Mouse (Mus musculus): ENCODE measurements at regions not wholly inside any gene's neighbourhood (a gene's known extent, or its start where the extent isn't known, plus 50 kb on each side); places are given as distances from the start of the nearest gene placed in this dataset.
A peak's percentile ranks its signal among the peaks of the same experiment; 100 is the strongest.

DNA sequence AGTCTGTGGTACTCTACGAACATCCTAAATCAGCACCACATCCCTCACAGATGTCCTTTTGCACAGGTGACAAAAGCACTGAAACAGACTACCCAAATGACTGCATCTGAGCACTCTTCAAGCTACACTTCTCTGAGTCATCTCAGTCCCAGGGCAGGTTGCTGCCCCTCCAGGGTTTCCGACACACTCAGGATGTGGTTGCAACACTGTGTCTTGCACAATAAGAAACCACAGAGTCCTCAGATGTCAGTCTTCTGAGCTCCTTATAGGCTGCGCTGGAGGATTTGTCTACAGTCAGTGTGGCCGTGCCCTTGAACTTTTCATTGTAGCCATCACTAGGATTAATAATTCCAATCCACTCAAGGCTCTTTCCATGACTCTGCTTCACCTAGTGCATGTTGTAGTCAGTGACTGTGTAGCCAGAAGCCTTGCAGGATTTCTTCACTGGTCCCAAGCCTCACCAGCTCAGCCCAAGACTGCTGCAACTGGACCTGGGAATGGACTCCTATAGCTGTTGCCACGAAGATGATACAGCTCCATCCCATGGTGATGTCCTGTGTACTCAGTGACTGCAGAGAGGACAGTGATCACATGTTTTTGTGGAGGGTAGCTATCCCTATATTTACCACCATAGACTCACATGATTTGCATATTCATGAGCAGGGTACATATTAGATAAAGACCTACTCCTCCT lies 1103.3 kb upstream of the Tenm3 start:
- Histone ChIP-seq H3K9me3 (replicated peaks) (no peaks in the 10 kb centered on the region), H3K4me3 (replicated peaks) (no peak overlapping the region), H3K27me3 (replicated peaks) (no peaks in the 10 kb centered on the region), H3K36me3 (no peaks in the 10 kb centered on the region), H3K27ac (replicated peaks) (no peak overlapping the region), H3K4me1 (no peaks in the 10 kb centered on the region), H3K4me2 (no peak overlapping the region), H3K9ac (replicated peaks) (no peak overlapping the region)
- no peak for ATAC-seq (ENCODE audit: low FRiP score)
- 92% methylated on average over 5 of the region's 5 CpGs for WGBS

DNA sequence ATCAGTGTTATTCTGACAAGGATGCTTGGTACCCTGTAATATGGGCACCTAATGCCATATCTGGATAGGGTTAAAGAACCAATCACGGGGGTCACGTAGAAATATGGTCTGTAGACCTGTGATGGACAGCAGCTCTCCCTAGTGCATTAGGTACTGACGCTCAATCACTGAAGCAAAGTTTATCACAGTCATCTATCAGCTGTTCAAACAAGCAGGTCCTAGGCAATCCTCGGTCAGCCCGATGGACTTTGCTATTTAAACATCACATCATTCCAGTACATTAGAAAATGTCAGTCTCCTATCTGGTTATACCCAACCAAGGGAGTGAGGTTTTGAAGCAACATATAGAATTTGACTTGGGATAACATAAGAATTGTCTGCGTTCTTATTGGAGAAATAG lies 1088.4 kb upstream of the Tenm3 start:
- H3K4me2 ChIP-seq = no peak overlapping the region
- no peaks in the 10 kb centered on the region for H3K27me3 ChIP-seq (replicated peaks)
- WGBS = 83% methylated on average over 6 of the region's 6 CpGs
- no peaks in the 10 kb centered on the region for H3K36me3 ChIP-seq
- no peaks in the 10 kb centered on the region for H3K9me3 ChIP-seq (replicated peaks)
- H3K9ac ChIP-seq (replicated peaks) = no peak overlapping the region
- ATAC-seq (ENCODE audit: low FRiP score) = no peak
- no peak overlapping the region for H3K27ac ChIP-seq (replicated peaks)
- no peaks in the 10 kb centered on the region for H3K4me1 ChIP-seq
- no peak overlapping the region for H3K4me3 ChIP-seq (replicated peaks)

DNA sequence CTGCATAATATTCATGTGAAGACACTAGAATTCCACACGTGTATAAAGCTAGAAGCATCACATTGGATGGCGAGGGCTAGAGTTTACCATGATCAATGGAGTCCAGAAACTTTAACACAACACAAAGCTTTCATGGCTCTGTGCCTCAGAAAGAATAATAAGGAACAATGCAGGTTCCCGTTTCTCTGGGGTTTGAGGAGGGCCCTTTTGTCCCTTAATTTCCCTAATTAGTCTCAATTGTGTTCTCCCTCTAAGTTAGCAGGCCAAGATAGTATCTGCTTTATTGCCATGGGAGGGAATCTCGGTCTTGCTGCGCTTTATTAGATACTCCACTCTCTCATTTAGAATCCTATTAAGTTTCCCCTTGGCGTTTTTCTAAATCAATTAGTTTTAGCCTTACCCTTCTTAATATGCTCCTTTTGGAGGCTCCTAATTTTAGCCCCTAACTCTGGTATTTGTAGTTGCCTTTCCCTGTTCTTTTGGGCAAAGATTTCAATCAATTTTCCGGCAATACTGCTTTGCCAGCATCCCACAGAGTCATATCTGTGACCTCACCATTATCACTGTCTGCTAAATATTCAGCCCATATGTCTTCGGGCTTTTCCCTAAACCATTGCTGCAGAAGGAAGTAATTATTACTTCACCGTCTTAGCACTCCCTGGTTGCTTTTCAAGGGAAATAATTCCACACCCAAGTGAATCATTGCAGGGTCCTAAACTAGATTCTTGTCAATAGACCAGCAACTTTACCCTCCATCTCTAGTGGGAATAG lies 1082.8 kb upstream of the Tenm3 start:
- ATAC-seq (ENCODE audit: low FRiP score) = peak; percentile 76
- H3K4me1 ChIP-seq = 0 out of 2 replicates have a peak, but pooled peaks cover 9% of the 10 kb centered on the region
- WGBS = 12% methylated on average over 9 of the region's 9 CpGs

DNA sequence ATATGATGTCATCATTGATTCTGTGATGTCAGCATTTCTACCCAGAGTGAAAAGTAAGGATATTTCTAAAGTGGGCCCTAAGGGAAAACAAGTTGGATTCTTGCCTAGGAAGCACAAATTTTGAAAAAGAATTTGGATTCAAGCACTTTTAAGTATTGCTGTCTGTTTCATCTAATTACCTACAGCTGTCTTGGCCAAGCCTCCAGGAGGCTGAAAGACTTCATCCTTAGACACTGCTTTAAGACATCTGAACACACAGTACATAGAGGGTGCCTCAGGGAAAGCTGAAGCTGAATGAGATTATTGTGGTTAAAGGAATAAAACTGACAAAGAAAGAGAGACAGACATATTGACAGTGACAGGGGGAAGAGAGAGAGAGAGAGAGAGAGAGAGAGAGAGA lies 1061.3 kb upstream of the Tenm3 start:
- ATAC-seq (ENCODE audit: low FRiP score) = no peak
- Histone ChIP-seq H3K27ac (replicated peaks) (no peak overlapping the region), H3K36me3 (no peaks in the 10 kb centered on the region), H3K4me2 (no peak overlapping the region), H3K27me3 (replicated peaks) (no peaks in the 10 kb centered on the region), H3K4me3 (replicated peaks) (no peak overlapping the region), H3K4me1 (peaks cover 7% of the 10 kb centered on the region), H3K9ac (replicated peaks) (no peak overlapping the region), H3K9me3 (replicated peaks) (no peaks in the 10 kb centered on the region)

More for the DNA sequence above, 1082.8 kb upstream of the Tenm3 start:
- Histone ChIP-seq H3K4me3 (replicated peaks) (no peak overlapping the region), H3K27ac (replicated peaks) (peak overlapping the region; percentile 19; the same call in 1 of the 2 replicates), H3K9me3 (replicated peaks) (no peaks in the 10 kb centered on the region), H3K9ac (replicated peaks) (no peak overlapping the region), H3K4me2 (0 out of 2 replicates have a peak overlapping the region, but pooled peaks have one; percentile 20), H3K27me3 (replicated peaks) (no peaks in the 10 kb centered on the region), H3K36me3 (no peaks in the 10 kb centered on the region)

DNA sequence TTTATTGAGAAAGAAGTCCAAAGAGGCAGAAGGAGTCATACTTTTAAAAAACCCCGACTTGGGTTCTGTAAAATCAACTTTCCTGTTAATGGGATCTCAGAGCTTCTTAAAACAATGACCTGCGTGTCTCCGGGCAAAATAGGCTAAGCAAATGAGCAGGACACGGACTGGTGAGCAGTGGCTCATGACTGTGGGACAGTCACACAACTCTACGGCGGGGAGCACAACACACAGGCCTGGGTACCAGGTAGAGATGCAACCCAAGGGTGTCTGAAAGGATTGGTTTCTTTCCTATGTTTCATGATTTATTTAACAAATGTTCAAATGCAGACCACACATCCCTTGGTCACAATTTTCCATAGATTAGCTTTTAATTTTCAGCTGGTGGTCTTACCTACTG lies 1058.3 kb upstream of the Tenm3 start:
- Histone ChIP-seq H3K36me3 (no peaks in the 10 kb centered on the region), H3K4me1 (peaks cover 7% of the 10 kb centered on the region), H3K27me3 (replicated peaks) (no peaks in the 10 kb centered on the region), H3K9me3 (replicated peaks) (no peaks in the 10 kb centered on the region), H3K4me2 (0 out of 2 replicates have a peak overlapping the region, but pooled peaks have one; percentile 7), H3K4me3 (replicated peaks) (no peak overlapping the region), H3K27ac (replicated peaks) (no peak overlapping the region), H3K9ac (replicated peaks) (no peak overlapping the region)
- ATAC-seq (ENCODE audit: low FRiP score) = no peak
- WGBS = 30% methylated on average over 6 of the region's 6 CpGs

DNA sequence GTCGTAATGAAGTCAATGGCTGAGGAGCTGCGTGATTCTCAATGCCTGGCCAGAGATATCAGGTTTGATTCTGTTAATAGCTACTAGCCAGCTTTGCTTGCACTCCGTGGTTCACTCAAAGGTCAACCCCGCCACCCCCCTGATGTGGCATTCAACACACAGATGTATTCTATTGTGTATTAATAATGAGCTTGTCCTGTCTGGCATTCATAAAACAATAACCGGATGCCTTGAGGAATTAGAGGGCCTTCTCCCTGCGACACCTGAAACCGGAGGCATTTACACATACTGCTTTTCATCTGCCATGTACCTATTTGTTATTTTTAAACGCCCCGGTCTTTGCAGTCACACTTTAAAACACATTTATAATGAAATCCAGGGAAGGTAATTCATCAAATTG lies 1057.8 kb upstream of the Tenm3 start:
- no peak overlapping the region for H3K27ac ChIP-seq (replicated peaks)
- H3K4me2 ChIP-seq = 0 out of 2 replicates have a peak overlapping the region, but pooled peaks have one; percentile 7
- H3K4me1 ChIP-seq = peaks cover 7% of the 10 kb centered on the region
- no peak overlapping the region for H3K4me3 ChIP-seq (replicated peaks)
- H3K9me3 ChIP-seq (replicated peaks) = no peaks in the 10 kb centered on the region
- WGBS = 15% methylated on average over 9 of the region's 9 CpGs
- no peak overlapping the region for H3K9ac ChIP-seq (replicated peaks)
- no peaks in the 10 kb centered on the region for H3K27me3 ChIP-seq (replicated peaks)
- ATAC-seq (ENCODE audit: low FRiP score) = no peak
- no peaks in the 10 kb centered on the region for H3K36me3 ChIP-seq
